Mouse (Mus musculus) T-helper 2 cell (primary cell): ENCODE measurements at regions not wholly inside any gene's neighbourhood (a gene's known extent, or its start where the extent isn't known, plus 50 kb on each side); places are given as distances from the start of the nearest gene placed in this dataset.

Source experiments
- in situ Hi-C: fragments of 300-600 bp; cut with MboI, MseI; formaldehyde crosslinking; loops from one replicate; pipeline ENCODE4 v1.15.1; 2025; ENCODE audit warnings: high pct_unique_total_duplicates

GRCm38 (mm10) chr8:10931266-10931665, 77.0 kb downstream of the Irs2 start:
- in situ Hi-C loops, result no loop called here

- in situ Hi-C loops, result no loop called here
Measured at GRCm38 (mm10) chr8:10928836-10929235, 79.4 kb downstream of the Irs2 start.

GRCm38 (mm10) chr8:10928342-10928794, 79.9 kb downstream of the Irs2 start:
- in situ Hi-C loops, result no loop called here

- in situ Hi-C loops, result no loop called here
Measured at GRCm38 (mm10) chr8:10927187-10927586, 81.1 kb downstream of the Irs2 start.

- in situ Hi-C loops, result no loop called here
Measured at GRCm38 (mm10) chr8:10926518-10926915, 81.7 kb downstream of the Irs2 start.

- in situ Hi-C loops, result no loop called here
Measured at GRCm38 (mm10) chr8:10925582-10926517, 82.4 kb downstream of the Irs2 start.

GRCm38 (mm10) chr8:10924526-10925199, 83.6 kb downstream of the Irs2 start:
- in situ Hi-C loops, result no loop called here

- in situ Hi-C loops, result no loop called here
Measured at GRCm38 (mm10) chr8:10924001-10924490, 84.2 kb downstream of the Irs2 start.

GRCm38 (mm10) chr8:10923071-10924000, 84.9 kb downstream of the Irs2 start:
- in situ Hi-C loops, result no loop called here

DNA sequence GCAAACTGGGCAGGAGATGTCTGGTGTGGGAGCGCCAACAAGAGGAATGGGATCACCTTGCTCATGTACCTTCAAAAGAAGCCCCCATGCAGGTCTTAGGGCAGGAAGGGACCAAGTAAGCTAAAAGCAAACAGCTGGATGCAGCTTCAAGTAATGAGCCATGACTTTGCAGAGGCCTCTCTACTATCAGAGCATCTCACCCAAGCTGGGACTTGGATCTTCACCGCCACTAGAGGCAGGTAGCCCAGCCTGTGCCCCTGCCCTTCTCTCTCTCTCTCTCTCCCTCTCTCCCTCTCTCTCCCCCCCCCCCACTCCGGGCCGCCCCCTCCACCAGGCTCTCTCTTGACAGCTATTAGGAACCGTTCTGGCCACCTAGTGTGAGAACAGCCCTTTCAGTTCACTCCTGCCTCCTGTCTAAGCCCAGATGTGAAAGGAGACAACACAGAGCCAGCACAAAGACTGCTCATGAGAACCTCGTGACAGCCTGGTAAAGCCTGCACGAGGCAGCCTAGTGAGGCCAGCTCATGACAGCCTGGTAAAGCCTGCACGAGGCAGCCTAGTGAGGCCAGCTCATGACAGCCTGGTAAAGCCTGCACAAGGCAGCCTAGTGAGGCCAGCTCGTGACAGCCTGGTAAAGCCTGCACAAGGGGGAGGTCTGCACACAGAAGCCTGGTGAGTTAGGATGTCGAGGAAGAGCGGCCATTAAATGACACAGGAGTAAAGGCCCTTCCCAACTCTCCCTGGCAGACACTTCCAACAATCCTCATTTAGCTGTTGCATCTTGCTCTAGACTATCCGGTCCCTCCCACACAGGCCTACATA, 85.8 kb downstream of the Irs2 start:
- in situ Hi-C loops, result no loop called here

DNA sequence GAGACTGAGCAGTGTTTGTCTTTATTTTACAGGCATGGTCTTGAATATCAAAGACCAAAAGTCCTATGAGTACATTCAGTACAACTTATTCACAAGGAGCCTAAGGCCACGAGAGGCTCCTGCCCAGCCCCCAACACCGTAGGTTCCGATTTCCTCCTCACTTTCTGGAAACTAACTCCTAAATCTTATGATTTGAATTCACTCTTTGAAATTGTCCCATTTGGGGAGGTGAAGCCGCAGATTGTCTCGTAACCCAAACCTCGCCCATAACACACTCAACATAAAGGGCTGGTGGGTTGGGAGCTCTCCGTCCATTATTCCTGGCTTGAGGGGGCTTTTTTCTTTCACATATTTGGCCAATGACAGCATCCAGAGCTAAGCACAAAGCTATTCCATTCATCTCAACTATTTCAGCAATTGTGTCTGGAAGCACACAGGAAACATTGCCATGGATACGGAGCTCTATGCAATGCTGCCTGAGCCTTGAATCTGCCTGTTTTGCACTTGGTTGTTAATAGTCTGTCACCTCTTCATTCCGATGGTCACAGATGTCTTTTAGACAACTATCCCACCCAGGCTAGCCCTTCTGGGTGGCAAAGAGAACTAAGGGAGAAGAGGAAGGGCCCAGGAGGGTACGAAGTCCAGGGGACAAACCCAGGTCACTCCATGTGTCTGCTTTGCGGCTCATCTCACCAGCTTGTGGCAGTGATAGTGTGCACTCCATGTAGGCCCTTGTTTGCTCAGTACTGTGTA, 86.6 kb downstream of the Irs2 start:
- in situ Hi-C loops, result no loop called here

- in situ Hi-C loops, result loop anchor here (5.0 kb wide), 1 partner anchor 73 kb away; no protein-coding TSS in a partner anchor
Measured at GRCm38 (mm10) chr8:10919620-10920019, 88.6 kb downstream of the Irs2 start.

DNA sequence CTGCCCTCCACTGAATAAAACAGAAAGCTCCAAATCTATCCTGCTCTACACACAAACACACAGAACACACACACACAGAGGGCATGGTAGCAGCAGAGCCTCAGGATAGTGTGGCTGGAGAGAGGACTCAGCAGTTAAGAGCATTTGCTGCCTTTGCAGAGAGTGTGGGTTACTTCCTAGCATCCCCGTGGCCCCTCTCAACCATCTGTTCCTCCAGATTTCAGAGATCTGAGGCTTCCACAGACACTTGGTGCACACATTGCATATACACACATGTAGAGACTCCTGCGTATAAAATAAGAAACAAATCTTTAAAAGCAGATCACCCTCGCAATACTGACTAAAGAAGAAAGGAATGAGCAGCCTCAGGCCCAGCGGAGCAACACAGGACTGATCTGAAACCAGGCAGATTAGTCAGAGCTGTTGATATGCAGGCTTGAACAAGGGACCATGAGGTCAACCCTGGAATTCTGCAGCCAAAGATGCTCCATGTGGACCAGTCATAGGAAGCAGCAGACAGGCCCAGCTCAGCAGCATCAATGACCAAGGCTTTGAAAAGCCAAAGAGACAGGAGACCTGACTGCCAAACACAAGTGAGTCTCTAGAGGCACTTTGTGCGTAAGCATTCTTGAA, 89.7 kb downstream of the Irs2 start:
- in situ Hi-C loops, result loop anchor here (5.0 kb wide), 1 partner anchor 74 kb away; no protein-coding TSS in a partner anchor

- in situ Hi-C loops, result loop anchor here (5.0 kb wide), 1 partner anchor 78 kb away; no protein-coding TSS in a partner anchor
Measured at GRCm38 (mm10) chr8:10914616-10915015, 93.6 kb downstream of the Irs2 start.

DNA sequence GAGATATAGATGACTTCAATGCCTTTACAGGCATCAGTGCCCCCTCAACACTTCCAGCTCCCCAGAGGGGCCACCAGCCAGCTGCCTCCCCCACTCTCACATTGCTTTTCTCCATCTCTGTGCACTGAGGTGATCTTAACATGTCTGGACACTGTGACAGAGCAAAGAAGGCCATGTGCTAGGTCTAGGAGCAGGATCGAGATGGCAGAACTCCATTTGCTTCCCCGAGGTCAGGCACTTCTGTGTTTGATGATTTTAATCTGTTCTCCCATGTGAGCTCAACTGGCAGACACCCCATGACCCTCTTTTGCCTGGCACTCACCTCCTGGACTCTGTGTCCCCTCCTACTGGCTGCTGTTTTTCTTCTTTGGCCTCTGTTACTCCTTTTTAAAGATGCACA, 95.8 kb downstream of the Irs2 start:
- in situ Hi-C loops, result no loop called here

DNA sequence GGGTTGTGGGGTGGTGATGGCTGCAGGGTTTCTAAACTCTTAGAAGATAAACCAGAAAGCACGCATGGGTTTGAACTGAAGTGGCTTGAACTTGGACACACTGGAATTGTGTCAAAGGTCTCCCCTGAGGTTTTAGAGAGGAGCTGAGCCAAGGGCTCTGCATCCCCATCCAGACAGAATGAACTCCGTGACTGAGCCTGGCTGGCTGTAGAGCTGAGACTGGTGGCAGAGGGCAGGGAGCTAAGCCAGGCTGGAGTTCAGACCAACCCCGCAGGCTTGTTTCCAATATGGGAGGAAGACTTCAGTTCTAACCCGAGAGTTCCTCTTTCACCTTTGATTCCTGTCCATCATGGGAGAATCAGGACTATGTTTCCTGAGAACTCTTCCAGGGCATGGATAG, 96.9 kb downstream of the Irs2 start:
- in situ Hi-C loops, result no loop called here

DNA sequence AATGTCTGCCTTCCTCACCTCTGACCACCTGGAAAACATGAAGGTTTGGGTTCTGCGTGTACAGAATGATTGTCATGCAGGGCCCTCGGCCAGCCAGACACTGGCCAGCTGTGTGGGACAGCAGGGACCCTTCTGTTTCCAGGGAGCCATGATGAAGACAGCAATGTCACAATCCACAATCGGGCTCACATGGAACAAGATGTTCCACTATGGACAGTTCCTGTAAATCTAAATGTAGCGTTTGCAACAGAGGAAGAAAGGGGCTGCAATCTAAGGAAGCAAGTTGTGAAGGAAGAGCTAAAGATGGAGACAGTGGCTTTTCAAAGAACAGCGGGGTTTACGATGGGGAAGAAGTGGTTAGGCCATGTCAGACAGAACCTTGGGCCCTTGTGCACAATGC, 97.3 kb downstream of the Irs2 start:
- in situ Hi-C loops, result no loop called here

- in situ Hi-C loops, result no loop called here
Measured at GRCm38 (mm10) chr8:10910244-10910872, 97.9 kb downstream of the Irs2 start.

GRCm38 (mm10) chr8:10909155-10909554, 99.1 kb downstream of the Irs2 start:
- in situ Hi-C loops, result no loop called here
